Mouse (Mus musculus) liver, embryonic 11.5 days (tissue): ENCODE results near the gene Glrp1. TPM values are rescaled to one million over a fixed set of nuclear protein-coding genes. Genes with fewer than 3 reads are reported as not detected.

Source experiments
- ATAC-seq: fragments of 200-750 bp; cut with Nextera tagmentation; replicated peaks from 2 replicates; pipeline ENCODE4 v1.8.0; 2017; ENCODE audit warnings: moderate number of reproducible peaks, mild to moderate bottlenecking, moderate TSS enrichment, moderate library complexity; ENCODE audit not compliant: low FRiP score
- DNase-seq: peaks from one replicate; pipeline ENCODE4 v3.0.0-alpha.2; 2017; ENCODE audit warnings: low spot score
- H3K27ac ChIP-seq: fragments of 300-500 bp; sonication (generic); 2 replicates; pipeline ENCODE4 v1.5.1; 2014; ENCODE audit warnings: mild to moderate bottlenecking, low read depth, low read length, control low read depth
- H3K27me3 ChIP-seq: fragments of 300-500 bp; sonication (generic); replicated peaks from 2 replicates; pipeline ENCODE4 v1.6.1; 2014; ENCODE audit warnings: low read length, mixed read lengths; ENCODE audit not compliant: control insufficient read depth, insufficient read depth
- H3K36me3 ChIP-seq: fragments of 300-500 bp; sonication (generic); 2 replicates; pipeline ENCODE4 v1.6.1; 2014; ENCODE audit warnings: mild to moderate bottlenecking, low read length, moderate library complexity, mixed read lengths; ENCODE audit not compliant: control insufficient read depth, insufficient read depth
- H3K4me1 ChIP-seq: fragments of 300-500 bp; sonication (generic); replicated peaks from 2 replicates; pipeline ENCODE4 v1.6.1; 2014; ENCODE audit warnings: low read length, mixed read lengths; ENCODE audit not compliant: control insufficient read depth, insufficient read depth
- H3K4me2 ChIP-seq: fragments of 300-500 bp; sonication (generic); 2 replicates; pipeline ENCODE4 v1.6.1; 2014; ENCODE audit warnings: mild to moderate bottlenecking, control low read depth, moderate library complexity
- H3K4me3 ChIP-seq: fragments of 300-500 bp; sonication (generic); 2 replicates; pipeline ENCODE4 v1.5.1; 2014; ENCODE audit warnings: low read depth, low read length, control low read depth
- H3K9ac ChIP-seq: fragments of 300-500 bp; sonication (generic); 2 replicates; pipeline ENCODE4 v1.6.1; 2014; ENCODE audit warnings: low read depth, low read length, control low read depth
- H3K9me3 ChIP-seq: fragments of 300-500 bp; sonication (generic); 2 replicates; pipeline ENCODE4 v1.6.1; 2016; ENCODE audit warnings: low read length, inconsistent platforms, mixed read lengths; ENCODE audit not compliant: control insufficient read depth
- WGBS: fragments of 180-500 bp; shearing (Covaris S2); extraction: QIAGEN DNeasy Blood & Tissue Kit; methylation state at CpG from one replicate; pipeline ENCODE4 v1.1.7; 2014; 5-methylcytosine and 5-hydroxymethylcytosine counted together
- polyA plus RNA-seq: library from polyadenylated mRNA; unstranded; fragments of >200 nt; fragmentation: Nextera tagmentation; extraction: Ambion mirVana; gene quantifications from 2 replicates; pipeline ENCODE4 v1.2.1, GENCODE M21; 2014

The Glrp1 gene
- polyA plus RNA-seq, 1 experiment from 2014 or later = 0.08 TPM

GRCm38 (mm10) chr1:88488957-88489356 is 20.9 kb downstream of the Glrp1 start:
- Histone ChIP-seq H3K27me3 (no peaks in the 10 kb centered on the region), H3K36me3 (no peaks in the 10 kb centered on the region), H3K27ac (no peak overlapping the region), H3K4me2 (no peak overlapping the region; the same call in 1 of the 2 replicates), H3K9ac (no peak overlapping the region; the same call in none of the 2 replicates), H3K4me3 (no peak overlapping the region), H3K9me3 (no peaks in the 10 kb centered on the region), H3K4me1 (peaks cover 45% of the 10 kb centered on the region)
- 27% methylated on average over 4 of the region's 4 CpGs for WGBS
- no peak for ATAC-seq
- no peak for DNase-seq

- Histone ChIP-seq H3K36me3 (no peaks in the 10 kb centered on the region), H3K4me2 (no peak overlapping the region), H3K9me3 (no peaks in the 10 kb centered on the region), H3K4me1 (peaks cover 50% of the 10 kb centered on the region), H3K4me3 (no peak overlapping the region), H3K9ac (no peak overlapping the region), H3K27me3 (no peaks in the 10 kb centered on the region), H3K27ac (no peak overlapping the region)
- WGBS = 73% methylated on average over 4 of the region's 4 CpGs
- ATAC-seq = no peak
- no peak for DNase-seq
These were observed 23.5 kb downstream of the Glrp1 start for GRCm38 (mm10) chr1:88486336-88486735.

- H3K36me3 ChIP-seq = no peaks in the 10 kb centered on the region
- no peak for ATAC-seq
- peaks cover 34% of the 10 kb centered on the region for H3K4me1 ChIP-seq
- no peak overlapping the region for H3K27ac ChIP-seq
- H3K27me3 ChIP-seq = no peaks in the 10 kb centered on the region
- no peak overlapping the region for H3K4me3 ChIP-seq
- no peaks in the 10 kb centered on the region for H3K9me3 ChIP-seq
- DNase-seq = no peak
- H3K9ac ChIP-seq = no peak overlapping the region
- no peak overlapping the region for H3K4me2 ChIP-seq
- WGBS = 76% methylated on average over 4 of the region's 4 CpGs
These were observed 25.8 kb downstream of the Glrp1 start for GRCm38 (mm10) chr1:88484059-88484458.

- ATAC-seq = peak; percentile 85
- 46% methylated on average over 17 of the region's 17 CpGs for WGBS
- no peak overlapping the region for H3K4me3 ChIP-seq
These were observed 27.4 kb downstream of the Glrp1 start for GRCm38 (mm10) chr1:88482142-88483099.

GRCm38 (mm10) chr1:88480594-88480993 is 29.3 kb downstream of the Glrp1 start:
- no peak overlapping the region for H3K4me3 ChIP-seq
- WGBS = 86% methylated on average over 8 of the region's 8 CpGs
- peaks cover 32% of the 10 kb centered on the region for H3K4me1 ChIP-seq
- H3K9me3 ChIP-seq = no peaks in the 10 kb centered on the region
- no peak overlapping the region for H3K4me2 ChIP-seq
- DNase-seq (no peak), ATAC-seq (no peak)
- H3K9ac ChIP-seq = no peak overlapping the region
- no peak overlapping the region for H3K27ac ChIP-seq
- H3K36me3 ChIP-seq = no peaks in the 10 kb centered on the region
- H3K27me3 ChIP-seq = no peaks in the 10 kb centered on the region

More at GRCm38 (mm10) chr1:88482142-88483099, 27.4 kb downstream of the Glrp1 start:
- Histone ChIP-seq H3K9ac (peak overlapping the region; percentile 7; the same call in 1 of the 2 replicates), H3K4me2 (peak overlapping the region; percentile 21), H3K27me3 (no peaks in the 10 kb centered on the region), H3K27ac (peak overlapping the region; percentile 78), H3K9me3 (no peaks in the 10 kb centered on the region), H3K36me3 (no peaks in the 10 kb centered on the region), H3K4me1 (peaks cover 25% of the 10 kb centered on the region)
- no peak for DNase-seq

- Histone ChIP-seq H3K4me3 (no peak overlapping the region), H3K9me3 (no peaks in the 10 kb centered on the region), H3K9ac (no peak overlapping the region), H3K27ac (no peak overlapping the region), H3K4me2 (no peak overlapping the region), H3K36me3 (no peaks in the 10 kb centered on the region), H3K4me1 (peaks cover 43% of the 10 kb centered on the region), H3K27me3 (no peaks in the 10 kb centered on the region)
- DNase-seq (no peak), ATAC-seq (no peak)
- 79% methylated on average over 2 of the region's 2 CpGs for WGBS
These were observed 31.7 kb downstream of the Glrp1 start for GRCm38 (mm10) chr1:88478205-88478604.

GRCm38 (mm10) chr1:88476554-88477085 is 33.2 kb downstream of the Glrp1 start:
- no peak for DNase-seq
- Histone ChIP-seq H3K4me1 (peaks cover 28% of the 10 kb centered on the region), H3K4me3 (no peak overlapping the region), H3K36me3 (no peaks in the 10 kb centered on the region), H3K27ac (no peak overlapping the region), H3K9me3 (no peaks in the 10 kb centered on the region), H3K4me2 (no peak overlapping the region), H3K27me3 (no peaks in the 10 kb centered on the region), H3K9ac (no peak overlapping the region)
- ATAC-seq = no peak
- 91% methylated on average over 20 of the region's 20 CpGs for WGBS

- ATAC-seq (peak; percentile 40), DNase-seq (no peak)
- Histone ChIP-seq H3K27me3 (no peaks in the 10 kb centered on the region), H3K4me3 (no peak overlapping the region), H3K9me3 (no peaks in the 10 kb centered on the region), H3K9ac (no peak overlapping the region), H3K4me1 (peaks cover 23% of the 10 kb centered on the region), H3K27ac (no peak overlapping the region), H3K36me3 (no peaks in the 10 kb centered on the region), H3K4me2 (no peak overlapping the region)
- 10% methylated on average over 8 of the region's 8 CpGs for WGBS
These were observed 34.3 kb downstream of the Glrp1 start for GRCm38 (mm10) chr1:88475502-88475953.
